Mouse (Mus musculus): ENCODE measurements at regions not wholly inside any gene's neighbourhood (a gene's known extent, or its start where the extent isn't known, plus 50 kb on each side); places are given as distances from the start of the nearest gene placed in this dataset.

DNA sequence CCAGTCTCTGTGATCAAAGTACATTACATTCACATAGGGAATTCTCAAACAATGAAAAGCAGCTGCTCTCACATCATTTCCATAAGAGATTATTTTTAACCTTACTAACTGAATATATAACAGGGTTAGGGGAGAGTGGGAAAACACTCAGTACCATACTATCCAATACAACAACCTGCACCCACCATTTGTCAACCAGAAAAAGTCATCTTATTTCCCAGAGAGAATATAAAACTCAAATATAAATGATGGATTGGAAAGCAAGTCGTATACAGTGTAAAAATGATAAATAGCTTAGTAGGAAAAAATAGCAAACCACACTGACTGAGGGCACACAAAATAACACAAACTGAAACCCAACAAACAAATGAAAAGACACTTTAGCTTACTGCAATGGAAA lies 169.4 kb upstream of the Adamts3 start:
- 68% methylated on average over 1 of the region's 1 CpGs for WGBS
- Histone ChIP-seq H3K4me1 (ENCODE audit: control insufficient read depth, insufficient read depth, low read length) (no peaks in the 10 kb centered on the region), H3K9ac (ENCODE audit: low read depth, low read length) (no peak overlapping the region), H3K79me2 (replicated peaks; ENCODE audit: control insufficient read depth, insufficient read depth, low read length) (no peaks in the 10 kb centered on the region), H3K27me3 (ENCODE audit: control insufficient read depth, insufficient read depth, low read length) (no peaks in the 10 kb centered on the region), H3K27ac (no peak overlapping the region), H3K36me3 (ENCODE audit: control insufficient read depth, insufficient read depth, low read length) (no peaks in the 10 kb centered on the region), H3K4me3 (no peak overlapping the region)
- no peak for TF ChIP-seq POLR2A (IDR thresholded peaks at IDR 0.05; ENCODE audit: insufficient read depth, low read depth, low read length)
- no peak for TF ChIP-seq CTCF (IDR thresholded peaks at IDR 0.05)
- no peak for TF ChIP-seq EP300 (IDR thresholded peaks at IDR 0.05; ENCODE audit: insufficient read depth, low read depth, low read length)
- DNase-seq = no peak
- intact Hi-C loops (cut with DNase I) = no loop called here

DNA sequence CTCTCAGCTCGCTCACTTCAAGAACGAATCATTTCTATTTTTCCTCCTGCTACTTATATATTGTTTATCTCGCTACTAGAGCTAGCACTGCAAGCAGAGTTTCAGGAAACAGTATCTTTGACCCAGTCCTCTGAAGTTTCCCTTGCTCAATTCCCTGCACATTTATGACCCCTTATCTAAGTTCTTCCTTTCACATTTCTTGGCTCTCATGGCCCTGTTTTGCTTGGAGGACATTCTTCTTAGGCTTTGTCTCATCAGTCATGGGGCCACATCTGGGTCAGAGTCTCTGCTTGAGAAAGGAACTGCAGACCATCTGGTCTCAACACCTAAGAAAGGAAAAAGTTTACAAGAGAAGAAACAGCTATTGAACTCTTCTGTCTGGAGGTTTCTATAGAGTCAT lies 166.7 kb upstream of the Adamts3 start:
- DNase-seq = no peak
- intact Hi-C loops (cut with DNase I) = no loop called here

DNA sequence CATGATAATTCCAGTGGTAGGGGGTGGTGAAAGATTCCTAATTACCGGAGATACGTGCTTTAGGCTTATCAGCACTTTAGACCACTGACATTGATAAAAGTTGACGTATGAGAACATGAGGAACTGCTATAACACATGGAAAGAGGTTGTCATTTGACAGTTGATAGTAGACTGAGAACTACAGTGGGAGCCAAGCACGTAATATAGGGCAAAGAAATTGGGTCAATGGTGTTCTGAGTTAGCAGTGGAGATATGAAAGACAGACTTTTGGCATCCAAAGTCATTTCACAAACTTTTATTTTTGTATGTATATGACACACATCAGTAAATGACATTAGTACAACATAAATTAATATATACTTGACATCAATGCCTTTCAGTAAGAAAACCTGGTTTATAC lies 159.6 kb upstream of the Adamts3 start:
- Histone ChIP-seq H3K27me3 (ENCODE audit: control insufficient read depth, insufficient read depth, low read length) (no peaks in the 10 kb centered on the region), H3K79me2 (replicated peaks; ENCODE audit: control insufficient read depth, insufficient read depth, low read length) (no peaks in the 10 kb centered on the region), H3K27ac (no peak overlapping the region), H3K36me3 (ENCODE audit: control insufficient read depth, insufficient read depth, low read length) (no peaks in the 10 kb centered on the region), H3K4me1 (ENCODE audit: control insufficient read depth, insufficient read depth, low read length) (no peaks in the 10 kb centered on the region), H3K4me3 (no peak overlapping the region), H3K9ac (ENCODE audit: low read depth, low read length) (no peak overlapping the region)
- WGBS = 47% methylated on average over 4 of the region's 4 CpGs
- DNase-seq = no peak
- intact Hi-C loops (cut with DNase I) = no loop called here
- TF ChIP-seq EP300 (IDR thresholded peaks at IDR 0.05; ENCODE audit: insufficient read depth, low read depth, low read length) (no peak), POLR2A (IDR thresholded peaks at IDR 0.05; ENCODE audit: insufficient read depth, low read depth, low read length) (no peak), CTCF (IDR thresholded peaks at IDR 0.05) (no peak)

More for the DNA sequence above, 166.7 kb upstream of the Adamts3 start:
- Histone ChIP-seq H3K9ac (ENCODE audit: low read depth, low read length) (no peak overlapping the region), H3K79me2 (replicated peaks; ENCODE audit: control insufficient read depth, insufficient read depth, low read length) (no peaks in the 10 kb centered on the region), H3K4me1 (ENCODE audit: control insufficient read depth, insufficient read depth, low read length) (no peaks in the 10 kb centered on the region), H3K36me3 (ENCODE audit: control insufficient read depth, insufficient read depth, low read length) (no peaks in the 10 kb centered on the region), H3K4me3 (no peak overlapping the region), H3K27me3 (ENCODE audit: control insufficient read depth, insufficient read depth, low read length) (no peaks in the 10 kb centered on the region), H3K27ac (no peak overlapping the region)
- 37% methylated on average over 3 of the region's 3 CpGs for WGBS
- TF ChIP-seq POLR2A (IDR thresholded peaks at IDR 0.05; ENCODE audit: insufficient read depth, low read depth, low read length) (no peak), CTCF (IDR thresholded peaks at IDR 0.05) (no peak), EP300 (IDR thresholded peaks at IDR 0.05; ENCODE audit: insufficient read depth, low read depth, low read length) (no peak)

DNA sequence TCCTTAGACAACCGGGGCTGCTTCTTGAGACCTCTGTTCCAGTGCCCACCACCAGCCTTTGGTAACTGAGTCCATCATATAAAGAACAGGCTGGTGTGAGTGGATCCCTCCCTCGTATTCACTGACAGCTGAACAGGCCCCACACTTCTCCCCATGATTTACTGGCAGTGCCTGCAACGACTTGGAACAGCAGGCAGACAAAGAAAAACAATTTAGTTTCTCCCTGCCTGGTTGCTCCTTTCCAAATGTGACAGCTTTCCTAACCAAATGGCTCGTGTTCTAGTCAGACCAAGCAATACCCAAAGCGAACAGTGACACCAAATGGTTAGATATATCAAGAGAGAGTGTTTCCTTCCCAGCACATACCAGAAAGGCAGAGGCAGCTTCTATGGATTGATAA lies 150.0 kb upstream of the Adamts3 start:
- WGBS = 51% methylated on average over 5 of the region's 5 CpGs
- TF ChIP-seq CTCF (IDR thresholded peaks at IDR 0.05) (peak; percentile 16; the same call in 1 of the 2 replicates), EP300 (IDR thresholded peaks at IDR 0.05; ENCODE audit: insufficient read depth, low read depth, low read length) (no peak), POLR2A (IDR thresholded peaks at IDR 0.05; ENCODE audit: insufficient read depth, low read depth, low read length) (no peak)
- no peak overlapping the region for H3K4me3 ChIP-seq
- H3K36me3 ChIP-seq (ENCODE audit: control insufficient read depth, insufficient read depth, low read length) = no peaks in the 10 kb centered on the region
- peak overlapping the region; percentile 20; the same call in 1 of the 2 replicates for H3K27ac ChIP-seq
- H3K27me3 ChIP-seq (ENCODE audit: control insufficient read depth, insufficient read depth, low read length) = no peaks in the 10 kb centered on the region
- no peaks in the 10 kb centered on the region; the same call in 1 of the 2 replicates for H3K4me1 ChIP-seq (ENCODE audit: control insufficient read depth, insufficient read depth, low read length)
- H3K79me2 ChIP-seq (replicated peaks; ENCODE audit: control insufficient read depth, insufficient read depth, low read length) = no peaks in the 10 kb centered on the region
- intact Hi-C loops (cut with DNase I) = loop anchor here (5.0 kb wide), 1 partner anchor 51 kb away; no protein-coding TSS in a partner anchor
- peak; percentile 39 to 50 for DNase-seq
- H3K9ac ChIP-seq (ENCODE audit: low read depth, low read length) = no peak overlapping the region

DNA sequence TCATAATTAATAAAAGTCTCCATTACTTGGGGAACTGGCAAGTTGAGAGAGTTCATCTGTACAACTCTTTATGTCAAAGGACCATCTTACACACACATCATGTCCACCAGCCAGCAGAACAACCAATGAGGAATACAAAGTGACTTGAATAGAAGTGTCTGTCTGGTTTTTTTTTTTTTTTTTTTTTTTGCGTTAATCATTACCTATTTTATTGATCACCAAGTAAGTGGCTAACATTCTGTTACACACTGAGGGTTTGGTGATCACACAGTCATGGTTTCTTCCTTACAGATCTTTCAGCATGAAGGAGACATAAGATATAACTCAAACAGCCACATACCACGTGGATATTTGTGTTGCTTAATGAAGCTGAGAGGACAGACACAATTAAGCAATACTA lies 147.6 kb upstream of the Adamts3 start:
- intact Hi-C loops (cut with DNase I) = loop anchor here (5.0 kb wide), 1 partner anchor 48 kb away; no protein-coding TSS in a partner anchor
- Histone ChIP-seq H3K79me2 (replicated peaks; ENCODE audit: control insufficient read depth, insufficient read depth, low read length) (no peaks in the 10 kb centered on the region), H3K4me1 (ENCODE audit: control insufficient read depth, insufficient read depth, low read length) (no peaks in the 10 kb centered on the region; the same call in 1 of the 2 replicates), H3K36me3 (ENCODE audit: control insufficient read depth, insufficient read depth, low read length) (no peaks in the 10 kb centered on the region), H3K4me3 (no peak overlapping the region), H3K9ac (ENCODE audit: low read depth, low read length) (no peak overlapping the region), H3K27me3 (ENCODE audit: control insufficient read depth, insufficient read depth, low read length) (no peaks in the 10 kb centered on the region), H3K27ac (no peak overlapping the region)
- TF ChIP-seq EP300 (IDR thresholded peaks at IDR 0.05; ENCODE audit: insufficient read depth, low read depth, low read length) (no peak), CTCF (IDR thresholded peaks at IDR 0.05) (no peak), POLR2A (IDR thresholded peaks at IDR 0.05; ENCODE audit: insufficient read depth, low read depth, low read length) (no peak)
- WGBS = 70% methylated on average over 2 of the region's 2 CpGs
- DNase-seq = no peak

DNA sequence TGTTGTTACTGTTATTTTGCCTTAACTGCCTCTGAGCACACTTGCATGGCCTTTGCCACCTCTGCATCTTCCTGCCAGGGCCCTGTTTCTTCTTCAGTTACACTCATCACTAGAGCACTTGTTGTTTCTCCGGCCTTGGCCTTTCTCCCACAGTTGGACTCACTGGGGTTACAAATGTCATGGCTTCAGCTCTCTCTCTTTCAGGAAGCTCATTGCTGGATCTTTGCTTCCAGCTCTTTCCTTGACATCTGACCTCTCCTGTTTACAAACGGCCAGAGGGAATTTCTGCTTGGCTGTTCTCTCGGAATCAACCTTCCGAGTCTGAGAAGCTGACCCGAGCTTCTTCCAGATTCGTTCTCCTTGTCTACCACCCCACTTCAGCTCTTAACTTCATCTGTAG lies 146.6 kb upstream of the Adamts3 start:
- Histone ChIP-seq H3K79me2 (replicated peaks; ENCODE audit: control insufficient read depth, insufficient read depth, low read length) (no peaks in the 10 kb centered on the region), H3K4me1 (ENCODE audit: control insufficient read depth, insufficient read depth, low read length) (no peaks in the 10 kb centered on the region; the same call in 1 of the 2 replicates), H3K36me3 (ENCODE audit: control insufficient read depth, insufficient read depth, low read length) (no peaks in the 10 kb centered on the region), H3K27ac (no peak overlapping the region), H3K4me3 (no peak overlapping the region), H3K9ac (ENCODE audit: low read depth, low read length) (no peak overlapping the region), H3K27me3 (ENCODE audit: control insufficient read depth, insufficient read depth, low read length) (no peaks in the 10 kb centered on the region)
- peak; percentile 37 to 61 for DNase-seq
- intact Hi-C loops (cut with DNase I) = loop anchor here (5.0 kb wide), 1 partner anchor 47 kb away; no protein-coding TSS in a partner anchor
- no peak for TF ChIP-seq CTCF (IDR thresholded peaks at IDR 0.05)
- no peak for TF ChIP-seq POLR2A (IDR thresholded peaks at IDR 0.05; ENCODE audit: insufficient read depth, low read depth, low read length)
- no peak for TF ChIP-seq EP300 (IDR thresholded peaks at IDR 0.05; ENCODE audit: insufficient read depth, low read depth, low read length)
- 42% methylated on average over 6 of the region's 6 CpGs for WGBS

Data from heart, adult 2 months (tissue).